Mouse (Mus musculus) forelimb bud, embryonic 11.5 days (tissue): ENCODE measurements around the gene Hao1.
A peak's percentile ranks its signal among the peaks of the same experiment; 100 is the strongest.

Experiments used
- DNase-seq: peaks from one replicate; pipeline ENCODE4 v3.0.0-alpha.2; 2012; ENCODE audit warnings: low read depth, low spot score

Hao1 gene

DNA sequence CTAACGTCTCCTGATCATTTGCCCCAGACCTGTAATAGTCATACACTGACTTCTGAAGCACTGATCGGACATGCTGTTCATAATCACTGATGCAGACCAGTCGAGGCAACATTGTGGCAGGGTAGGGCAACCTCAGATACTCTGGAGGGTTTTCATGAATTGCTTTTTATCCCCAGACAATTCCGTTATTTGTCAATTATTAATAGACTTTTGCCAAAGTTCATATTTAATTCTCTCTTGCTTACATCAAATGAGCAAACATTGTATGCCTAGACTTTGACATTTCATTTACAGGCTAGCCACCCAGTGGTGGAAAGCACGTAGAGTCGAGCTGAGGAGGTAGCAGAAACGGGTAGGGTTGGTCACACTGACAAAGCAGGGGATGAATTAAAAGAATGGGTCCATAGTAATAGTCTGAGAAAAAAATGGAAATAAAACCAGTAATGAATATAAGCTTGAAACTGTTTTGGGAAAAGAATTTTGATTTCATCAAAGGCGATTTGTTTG, at the start of gene Hao1:
TSS of gene Hao1 (minus strand) at position 148 of the 507 bp plus-strand sequence.
- DNase-seq = no peak

DNA sequence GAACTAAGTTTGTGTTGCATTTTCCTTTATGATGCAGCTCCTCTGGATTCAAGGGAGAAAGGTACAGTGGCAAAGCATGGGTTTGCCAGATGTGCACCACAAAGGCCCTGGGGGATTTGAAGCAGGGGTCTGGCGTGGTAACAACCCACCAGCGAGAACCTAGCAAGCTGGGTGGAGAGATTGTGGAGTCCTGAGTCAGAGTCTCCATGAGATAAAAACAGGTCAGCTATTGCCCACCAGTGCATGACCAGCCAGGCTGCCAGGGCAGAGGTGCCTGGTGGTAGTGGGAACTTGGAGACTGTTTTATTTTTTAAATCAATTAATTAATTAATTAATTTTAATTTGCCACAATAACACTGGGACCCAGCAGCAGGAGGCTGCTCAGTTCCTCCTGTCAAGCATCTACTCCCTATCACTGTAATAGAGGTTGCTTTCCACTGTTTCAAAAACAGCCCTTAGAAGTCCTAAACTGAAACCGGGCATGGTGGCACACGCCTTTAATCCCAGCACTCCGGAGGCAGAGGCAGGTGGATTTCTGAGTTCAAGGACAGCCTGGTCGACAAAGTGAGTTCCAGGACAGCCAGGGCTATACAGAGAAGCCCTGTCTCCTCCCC, 37.0 kb upstream of the Hao1 start:
- DNase-seq = no peak

DNA sequence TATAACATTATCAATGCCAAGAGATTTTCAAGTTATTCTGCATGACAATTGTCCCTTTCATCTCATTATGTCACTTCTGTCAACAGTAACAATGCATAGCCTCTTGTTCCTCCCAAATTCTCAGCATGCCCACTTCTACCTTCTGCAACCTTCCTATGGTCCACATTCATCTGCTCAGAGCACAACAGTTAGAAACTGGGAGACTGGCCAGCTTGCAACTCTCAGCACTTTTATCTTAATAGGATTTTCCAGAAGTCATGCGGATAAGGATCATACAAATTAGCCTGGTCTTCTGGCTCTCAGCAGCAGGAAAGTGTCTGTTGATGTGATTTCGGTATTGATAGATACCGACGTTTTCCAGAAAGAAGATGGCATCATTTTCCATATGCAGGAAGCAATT, 31.1 kb upstream of the Hao1 start:
- no peak for DNase-seq

GRCm38 (mm10) chr2:134559422-134559821, 5.3 kb upstream of the Hao1 start:
- DNase-seq = no peak

GRCm38 (mm10) chr2:134552358-134552757, 1.8 kb downstream of the Hao1 start:
- DNase-seq = no peak

DNA sequence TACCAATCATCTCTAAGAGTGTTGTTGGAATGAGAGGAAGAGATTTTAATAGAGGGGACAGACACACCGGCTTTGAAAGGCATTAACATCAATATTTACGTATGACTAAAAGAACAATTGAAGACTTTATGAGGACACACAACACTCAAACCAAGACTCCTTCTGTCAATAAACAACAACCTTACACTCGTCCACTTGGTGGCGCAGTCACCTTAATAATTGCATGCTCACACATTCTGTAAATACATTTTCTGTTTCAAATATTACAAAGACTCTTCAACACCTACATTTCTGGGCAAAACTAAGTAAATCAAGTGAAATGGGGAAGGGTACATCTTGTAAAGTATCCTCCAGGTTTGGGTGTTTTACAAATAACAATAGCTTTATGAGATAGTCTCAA, 4.4 kb downstream of the Hao1 start:
- DNase-seq = peak; percentile 37

DNA sequence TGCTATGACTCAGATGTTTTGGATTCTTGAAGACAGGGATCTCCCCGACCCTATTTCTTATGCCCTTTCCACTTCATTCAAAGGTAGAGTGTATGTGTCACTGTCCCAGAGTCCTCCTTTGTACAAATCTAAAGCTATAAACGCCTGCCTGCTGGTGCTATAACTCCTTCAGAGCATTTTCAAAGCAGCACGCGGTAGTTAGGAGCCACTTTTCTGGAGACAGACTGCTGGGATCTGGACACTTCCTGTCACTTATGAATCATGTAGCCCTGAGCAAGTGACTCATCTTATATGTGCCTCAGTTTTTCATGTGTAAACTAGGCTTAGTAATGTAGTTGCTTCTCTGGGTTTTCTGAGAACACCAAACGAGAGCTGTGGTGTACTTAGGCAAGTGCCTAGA, 9.1 kb downstream of the Hao1 start:
- DNase-seq = no peak

- DNase-seq = no peak
Observed at GRCm38 (mm10) chr2:134544321-134545065, 9.7 kb downstream of the Hao1 start.

DNA sequence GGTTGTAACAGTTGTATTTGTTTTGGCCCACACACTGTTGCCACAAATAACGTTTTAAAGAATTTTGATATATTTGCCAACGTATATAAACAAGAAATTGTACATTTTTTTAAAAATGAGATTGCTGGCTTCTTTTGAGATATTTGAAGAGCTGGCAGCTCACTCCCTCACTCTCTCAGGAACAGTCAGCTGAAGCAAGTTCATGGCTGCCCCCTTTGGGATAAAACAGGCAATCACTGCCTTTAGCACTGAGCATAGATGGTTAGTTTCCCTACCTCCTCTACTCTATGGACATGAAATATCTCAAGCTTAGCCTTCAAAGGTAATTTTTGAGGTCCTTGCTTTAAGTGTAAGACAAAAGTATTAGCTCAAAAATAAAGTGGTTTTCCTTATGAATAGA, 10.7 kb downstream of the Hao1 start:
- no peak for DNase-seq

GRCm38 (mm10) chr2:134541019-134541418, 13.1 kb downstream of the Hao1 start:
- no peak for DNase-seq

- no peak for DNase-seq
Observed at GRCm38 (mm10) chr2:134538451-134538850, 15.7 kb downstream of the Hao1 start.

GRCm38 (mm10) chr2:134528122-134528810, 25.9 kb downstream of the Hao1 start:
- DNase-seq = peak; percentile 26

DNA sequence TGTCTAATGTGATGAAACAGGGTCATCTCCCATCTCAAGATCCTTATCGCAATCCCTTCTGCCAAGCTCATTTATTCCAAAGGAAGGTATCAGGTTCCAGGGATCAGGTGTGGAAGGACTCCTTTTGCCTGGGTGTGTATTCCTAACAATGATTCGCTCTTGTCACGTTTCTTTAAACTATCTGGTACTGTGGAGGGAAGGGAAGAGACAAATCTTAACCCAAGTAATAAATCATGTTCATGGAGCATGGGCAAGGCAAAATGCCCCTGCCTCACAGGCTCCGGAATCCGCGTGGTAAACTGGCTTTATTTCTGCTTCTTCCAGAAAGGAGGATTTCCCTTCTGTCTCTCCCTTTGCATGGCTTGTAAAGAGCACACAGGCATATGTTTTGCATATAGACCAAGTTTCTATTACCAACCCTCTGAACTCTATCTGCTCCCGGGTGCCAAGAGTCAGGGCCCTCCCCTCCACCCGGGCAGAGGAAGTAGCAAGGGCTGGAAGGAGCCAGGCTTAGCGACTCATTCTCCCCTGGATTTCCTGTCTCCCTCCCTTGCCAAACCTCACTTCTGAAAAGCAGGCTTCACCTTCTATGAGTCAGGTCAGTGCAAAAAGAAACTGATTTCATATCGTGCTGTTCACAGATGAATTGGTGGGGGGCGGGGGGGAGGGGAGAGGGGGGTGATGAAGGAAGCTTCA, 26.6 kb downstream of the Hao1 start:
- no peak for DNase-seq

GRCm38 (mm10) chr2:134518042-134518441, 36.1 kb downstream of the Hao1 start:
- DNase-seq = no peak

DNA sequence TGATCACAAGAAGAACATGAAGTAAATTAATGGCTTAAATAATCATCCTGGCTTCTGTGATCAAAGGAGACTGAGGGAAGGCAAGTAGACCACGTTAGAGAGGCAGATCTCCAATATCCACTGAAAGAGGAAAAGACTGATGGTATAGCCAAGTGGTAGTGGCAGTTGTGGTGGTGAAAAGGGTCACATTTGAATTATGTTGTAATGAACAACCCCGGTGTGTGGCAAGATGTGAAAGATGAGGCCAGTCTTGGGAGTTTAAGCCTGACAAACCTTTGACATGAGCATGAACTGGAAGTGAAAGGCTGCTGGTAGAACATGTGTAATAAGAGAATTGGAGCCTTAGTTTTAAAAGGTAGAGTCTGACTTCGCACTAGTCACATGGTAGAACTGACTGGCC, 54.4 kb downstream of the Hao1 start:
- DNase-seq = no peak

DNA sequence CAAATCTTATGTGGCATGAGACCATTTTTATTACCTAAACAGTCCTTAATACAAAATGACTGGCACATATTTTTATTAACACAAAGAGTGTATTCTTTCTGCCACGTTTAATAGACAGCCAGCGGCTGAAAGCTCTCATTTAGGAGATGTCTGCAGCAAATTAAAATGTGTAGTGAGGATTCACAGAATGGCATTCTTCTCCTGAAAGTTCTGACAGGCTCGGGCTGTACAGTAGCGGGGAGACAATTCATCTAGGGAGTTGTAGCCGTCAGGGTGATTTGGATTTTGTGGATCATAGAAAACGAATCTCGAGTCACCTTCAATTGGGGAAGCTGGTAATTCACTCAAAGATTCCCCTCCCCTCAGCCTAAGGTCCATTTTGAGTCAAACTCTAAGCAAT, 55.7 kb downstream of the Hao1 start:
- no peak for DNase-seq

- no peak for DNase-seq
Observed at GRCm38 (mm10) chr2:134488671-134489070, 65.5 kb downstream of the Hao1 start.

- peak; percentile 25 for DNase-seq
Observed at GRCm38 (mm10) chr2:134486055-134486834, 67.9 kb downstream of the Hao1 start.

- DNase-seq = peak; percentile 54
Observed at GRCm38 (mm10) chr2:134482683-134483082, 71.5 kb downstream of the Hao1 start.

GRCm38 (mm10) chr2:134481759-134482158, 72.4 kb downstream of the Hao1 start:
- peak; percentile 76 for DNase-seq

DNA sequence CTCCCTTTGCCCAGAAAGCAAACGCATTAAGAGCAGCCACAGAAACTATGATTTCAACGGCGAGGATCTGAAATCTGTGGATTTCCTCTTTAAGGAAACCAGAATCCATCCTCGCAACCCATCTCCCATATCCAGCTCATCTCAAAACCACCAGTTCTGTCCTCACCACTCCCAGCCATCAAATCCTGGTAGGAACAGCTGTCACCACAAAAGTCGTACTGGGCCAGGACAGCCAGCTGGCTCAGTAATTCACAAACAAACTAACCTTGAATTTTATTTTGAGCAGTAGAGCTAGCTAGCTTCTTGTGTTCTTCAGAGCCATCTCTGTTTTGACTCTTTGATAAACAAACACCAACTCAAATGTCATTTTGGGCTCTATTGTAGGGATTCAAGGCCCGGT, 73.0 kb downstream of the Hao1 start:
- no peak for DNase-seq
